Mouse (Mus musculus) C2C12 (cell line): ENCODE measurements around the gene Gm21974.

Source experiments
- CTCF ChIP-seq: IDR thresholded peaks from one replicate; pipeline ENCODE4 v1.5.1; 2011; ENCODE audit not compliant: control insufficient read depth, insufficient read depth, insufficient read length
- MYOG ChIP-seq: IDR thresholded peaks from one replicate; pipeline ENCODE4 v1.6.1; 2011; ENCODE audit not compliant: control insufficient read depth, insufficient read length; ENCODE audit errors: extremely low read depth

DNA sequence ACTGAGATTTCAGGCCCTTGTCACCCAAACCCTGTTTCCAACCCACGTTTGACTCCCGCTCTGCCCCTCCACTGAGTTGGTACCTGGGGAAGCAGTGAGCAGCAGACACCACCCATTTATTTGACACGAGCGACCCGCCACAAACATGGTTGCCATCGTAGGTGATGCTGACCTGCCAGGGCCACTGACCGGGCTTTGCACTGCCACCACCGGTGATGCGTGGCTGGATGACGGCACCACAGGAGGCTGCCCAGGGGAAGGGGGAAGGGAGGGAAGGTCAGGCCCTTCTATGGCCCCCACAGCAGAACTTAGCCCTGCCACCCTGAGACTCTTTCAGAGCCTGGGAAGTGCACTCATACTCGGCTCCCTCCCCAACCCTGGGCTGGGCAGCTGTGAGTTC lies 32.5 kb upstream of the Gm21974 start:
- TF ChIP-seq CTCF (no peak), MYOG (no peak)
